Mouse (Mus musculus): Measurements from ENCODE around the gene Dis3l. TPM values are rescaled to one million over a fixed set of nuclear protein-coding genes. Genes with fewer than 3 reads are reported as not detected.

Gene Dis3l
- total RNA-seq, 2 experiments from 2014 or later: 18.3 to 20.3 TPM

DNA sequence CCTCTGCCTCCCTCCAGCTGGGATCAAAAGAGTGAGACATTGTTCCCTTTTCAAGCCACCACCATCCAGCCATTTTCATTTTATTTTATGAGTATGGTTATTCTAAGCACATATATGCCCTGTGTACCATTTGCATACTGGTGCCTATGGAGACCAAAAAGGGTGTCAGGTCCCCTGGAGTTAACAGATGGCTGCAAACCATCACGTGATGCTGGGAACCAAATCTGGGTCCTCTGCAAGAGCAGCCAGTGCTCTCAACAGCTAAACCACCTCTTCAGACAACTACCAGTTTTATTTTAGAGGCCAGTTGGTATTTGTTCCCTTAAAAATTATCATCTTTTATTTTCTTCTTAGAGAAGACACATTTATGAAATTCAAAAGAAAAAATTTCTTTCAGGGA, 76.3 kb downstream of the Dis3l start:
- DNase-seq (ENCODE audit: low spot score in 2 of 2): no peak

DNA sequence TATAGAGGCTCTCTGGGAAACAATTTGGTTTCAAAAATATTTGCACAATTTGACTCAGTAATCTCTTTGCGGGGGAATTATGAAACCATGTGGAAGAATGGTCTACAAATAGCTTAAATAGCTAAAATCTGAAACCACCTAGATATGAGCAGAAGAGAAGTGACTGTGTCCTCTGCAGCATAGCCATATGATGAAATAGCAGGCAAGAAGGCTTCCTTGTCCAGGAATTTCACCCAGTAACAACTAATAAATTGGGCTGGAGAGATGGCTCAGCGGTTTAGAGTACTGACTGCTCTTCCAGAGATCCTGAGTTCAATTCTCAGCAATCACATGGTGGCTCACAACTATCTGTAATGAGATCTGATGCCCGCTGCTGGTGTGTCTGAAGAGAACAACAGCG, 80.1 kb downstream of the Dis3l start:
- DNase-seq (ENCODE audit: low spot score in 2 of 2): no peak

DNA sequence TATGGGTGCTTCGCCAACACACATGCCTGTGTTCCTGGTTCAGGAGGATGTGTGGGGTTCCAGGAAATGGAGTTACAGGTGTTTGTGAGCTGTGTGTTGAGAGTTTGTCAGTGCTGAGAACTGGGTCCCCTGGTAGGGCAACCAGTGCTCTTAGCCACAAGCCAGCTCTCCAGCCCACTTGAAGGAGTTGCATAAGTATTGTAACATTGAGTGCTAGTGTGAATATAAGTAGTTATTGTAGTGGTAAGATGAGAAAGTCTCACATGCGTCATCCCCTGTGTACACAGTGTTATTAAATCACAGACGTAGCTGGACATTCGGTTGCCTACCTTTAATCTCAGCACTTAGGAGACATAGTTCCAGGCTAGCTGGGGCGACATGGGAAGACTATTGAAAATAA, 81.2 kb downstream of the Dis3l start:
- DNase-seq (ENCODE audit: low spot score in 2 of 2): no peak

Other genes with a start within 250 kb of the Dis3l start
- 1 to 10 TPM in 1 of 2 experiments, under 1 TPM in 1; 0.87 to 1.1 TPM for gene Lctl, start 224.1 kb downstream of the Dis3l start, total RNA-seq (2021)
- 10 to 100 TPM; 19.2 to 19.9 TPM for gene Zwilch, start 168.2 kb downstream of the Dis3l start, total RNA-seq (2021)
- 1,000 to 10,000 TPM; 1,230 to 1,246 TPM for gene Rpl4, start 167.9 kb downstream of the Dis3l start, total RNA-seq (2021)
- 10 to 100 TPM; 21.6 to 21.8 TPM for gene Snapc5, start 162.0 kb downstream of the Dis3l start, total RNA-seq (2021)
- 1 to 10 TPM; 2.0 to 2.6 TPM for gene Uchl4, start 106.1 kb downstream of the Dis3l start, total RNA-seq (2021)
- gene Map2k1, start 87.7 kb downstream of the Dis3l start, total RNA-seq (2021): 10 to 100 TPM; 49.4 to 54.3 TPM
- 10 to 100 TPM; 64.0 to 66.3 TPM for gene Tipin, start 59.7 kb downstream of the Dis3l start, total RNA-seq (2021)
- gene Megf11, start 44.3 kb upstream of the Dis3l start, total RNA-seq (2021): 1 to 10 TPM; 5.8 to 6.4 TPM